Mouse (Mus musculus) monocyte, adult 5-6 weeks (primary cell): ENCODE results near the gene Nkx2-3. TPM values are rescaled to one million over a fixed set of nuclear protein-coding genes. Genes with fewer than 3 reads are reported as not detected.

Experiments used
- ATAC-seq: fragments of 153-309, 156-312 bp; replicated peaks from 2 replicates; pipeline ENCODE4 v1.8.0; 2017; ENCODE audit warnings: mild to moderate bottlenecking; ENCODE audit not compliant: low TSS enrichment, insufficient number of reproducible peaks, severe bottlenecking, poor library complexity, low FRiP score
- total RNA-seq: library from RNA; stranded (forward); fragments of 200-1000, 200-491, 200-594 nt; gene quantifications from 3 replicates; pipeline ENCODE4 v1.2.3, GENCODE M21; 2017

Nkx2-3 gene
- total RNA-seq, 1 experiment from 2014 or later = not detected

- no peak for ATAC-seq
Measured at GRCm38 (mm10) chr19:43615571-43616414, 3.7 kb downstream of the Nkx2-3 start.

GRCm38 (mm10) chr19:43616415-43616861 is 4.3 kb downstream of the Nkx2-3 start:
- no peak for ATAC-seq

- ATAC-seq = no peak
Measured at GRCm38 (mm10) chr19:43616889-43617288, 4.8 kb downstream of the Nkx2-3 start.

GRCm38 (mm10) chr19:43617761-43618349 is 5.7 kb downstream of the Nkx2-3 start:
- no peak for ATAC-seq

- ATAC-seq = no peak
Measured at GRCm38 (mm10) chr19:43618505-43619030, 6.4 kb downstream of the Nkx2-3 start.

GRCm38 (mm10) chr19:43619916-43620479 is 7.9 kb downstream of the Nkx2-3 start:
- no peak for ATAC-seq

- peak; percentile 59 for ATAC-seq
Measured at GRCm38 (mm10) chr19:43623913-43624312, 11.8 kb downstream of the Nkx2-3 start.

- no peak for ATAC-seq
Measured at GRCm38 (mm10) chr19:43626160-43626559, 14.0 kb downstream of the Nkx2-3 start.

GRCm38 (mm10) chr19:43627345-43627744 is 15.2 kb downstream of the Nkx2-3 start:
- no peak for ATAC-seq

- no peak for ATAC-seq
Measured at GRCm38 (mm10) chr19:43629088-43629487, 17.0 kb downstream of the Nkx2-3 start.

- peak; percentile 97 for ATAC-seq
Measured at GRCm38 (mm10) chr19:43630466-43631251, 18.5 kb downstream of the Nkx2-3 start.

- no peak for ATAC-seq
Measured at GRCm38 (mm10) chr19:43641833-43642232, 29.7 kb downstream of the Nkx2-3 start.

- ATAC-seq = no peak
Measured at GRCm38 (mm10) chr19:43642843-43643242, 30.7 kb downstream of the Nkx2-3 start.

GRCm38 (mm10) chr19:43645508-43645907 is 33.4 kb downstream of the Nkx2-3 start:
- no peak for ATAC-seq

GRCm38 (mm10) chr19:43646852-43647251 is 34.7 kb downstream of the Nkx2-3 start:
- 0 out of 2 replicates have a peak, but pooled peaks have one; percentile 1 for ATAC-seq

- ATAC-seq = peak; percentile 59
Measured at GRCm38 (mm10) chr19:43647261-43647660, 35.1 kb downstream of the Nkx2-3 start.

GRCm38 (mm10) chr19:43648343-43648742 is 36.2 kb downstream of the Nkx2-3 start:
- ATAC-seq = peak; percentile 91

GRCm38 (mm10) chr19:43651241-43651785 is 39.2 kb downstream of the Nkx2-3 start:
- ATAC-seq = no peak
